Mouse (Mus musculus) embryonic facial prominence, embryonic 15.5 days (tissue): ENCODE results near the gene Gm3033. TPM values are rescaled to one million over a fixed set of nuclear protein-coding genes. Genes with fewer than 3 reads are reported as not detected.
"Not testable (repeated sequence)": the region's sequence is repeated elsewhere in the genome, so short reads cannot be mapped to it uniquely, and the experiment has no call there.

Experiments
- ATAC-seq: fragments of 200-750 bp; cut with Nextera tagmentation; 2 replicates; pipeline ENCODE4 v1.8.0; 2017; ENCODE audit warnings: low read depth, moderate TSS enrichment; ENCODE audit not compliant: insufficient number of reproducible peaks, low FRiP score, low TSS enrichment
- H3K27ac ChIP-seq: fragments of 300-500 bp; sonication (generic); replicated peaks from 2 replicates; pipeline ENCODE4 v1.5.1; 2015; ENCODE audit warnings: mild to moderate bottlenecking, inconsistent platforms
- H3K27me3 ChIP-seq: fragments of 300-500 bp; sonication (generic); 2 replicates; pipeline ENCODE4 v1.6.1; 2015; ENCODE audit warnings: inconsistent platforms
- H3K36me3 ChIP-seq: fragments of 300-500 bp; sonication (generic); 2 replicates; pipeline ENCODE4 v1.6.1; 2015; ENCODE audit warnings: mild to moderate bottlenecking, inconsistent platforms
- H3K4me1 ChIP-seq: fragments of 300-500 bp; sonication (generic); 2 replicates; pipeline ENCODE4 v1.6.1; 2015; ENCODE audit warnings: inconsistent platforms
- H3K4me2 ChIP-seq: fragments of 300-500 bp; sonication (generic); replicated peaks from 2 replicates; pipeline ENCODE4 v1.6.1; 2015; ENCODE audit warnings: mild to moderate bottlenecking, inconsistent platforms
- H3K4me3 ChIP-seq: fragments of 300-500 bp; sonication (generic); replicated peaks from 2 replicates; pipeline ENCODE4 v1.5.1; 2015; ENCODE audit warnings: mild to moderate bottlenecking, inconsistent platforms
- H3K9ac ChIP-seq: fragments of 300-500 bp; sonication (generic); 2 replicates; pipeline ENCODE4 v1.6.1; 2015; ENCODE audit warnings: inconsistent platforms
- H3K9me3 ChIP-seq: fragments of 300-500 bp; sonication (generic); replicated peaks from 2 replicates; pipeline ENCODE4 v1.6.1; 2016; ENCODE audit warnings: inconsistent platforms
- WGBS: fragments of 180-500 bp; shearing (Covaris S2); methylation state at CpG from one replicate; pipeline ENCODE4 v1.1.7; 2015; 5-methylcytosine and 5-hydroxymethylcytosine counted together
- polyA plus RNA-seq: library from polyadenylated mRNA; unstranded; fragments of >200 nt; fragmentation: Nextera tagmentation; extraction: Ambion mirVana; gene quantifications from 2 replicates; pipeline ENCODE4 v1.2.1, GENCODE M21; 2015

Gene Gm3033
- polyA plus RNA-seq = not detected in 2 replicates

- not testable (repeated sequence) for H3K9ac ChIP-seq
Measured at GRCm38 (mm10) chr14:3845945-3846344, at the start of gene Gm3033. Gene Gm3033, plus strand, starts transcription at chr14:3846245.

GRCm38 (mm10) chr14:3809774-3810173 is 36.3 kb upstream of the Gm3033 start, which contains the start of gene Gm3002:
Gene Gm3002, plus strand, starts transcription at chr14:3810074.
- H3K36me3 ChIP-seq, H3K9ac ChIP-seq, H3K27ac ChIP-seq, H3K4me3 ChIP-seq, H3K9me3 ChIP-seq, ATAC-seq, H3K4me1 ChIP-seq, H3K27me3 ChIP-seq, H3K4me2 ChIP-seq: not testable (repeated sequence)
- WGBS = no CpG with 5 or more reads among the region's 31 CpGs

More at GRCm38 (mm10) chr14:3845945-3846344, at the start of gene Gm3033:
- H3K9me3 ChIP-seq, H3K36me3 ChIP-seq, H3K27ac ChIP-seq, H3K4me1 ChIP-seq, ATAC-seq, H3K4me3 ChIP-seq, H3K27me3 ChIP-seq, H3K4me2 ChIP-seq: not testable (repeated sequence)
- WGBS = no CpG with 5 or more reads among the region's 2 CpGs

DNA sequence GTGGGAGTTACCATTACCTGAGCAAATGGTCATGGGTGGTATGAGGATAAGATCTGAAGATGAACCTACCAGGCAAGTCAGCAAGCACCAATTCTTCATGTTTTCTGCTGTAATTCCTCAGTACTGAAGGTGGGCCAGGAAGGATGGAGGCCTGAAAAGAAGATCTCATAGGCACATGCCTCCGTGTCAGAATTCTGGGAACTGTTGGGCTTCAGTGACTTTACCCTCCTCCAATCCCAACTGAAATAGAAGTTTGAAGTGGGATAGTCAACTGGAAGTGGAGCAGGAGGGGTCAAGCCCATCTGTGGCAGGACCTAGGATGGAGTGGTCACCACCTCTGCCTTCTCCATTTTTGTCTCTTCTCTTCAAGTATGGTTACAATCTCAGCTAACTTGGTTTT is 37.8 kb downstream of the Gm3033 start, which contains the start of gene Gm2916:
Gm2916 (plus strand) TSS at position 301 of the 400 bp plus-strand sequence.
- not testable (repeated sequence) for H3K9ac ChIP-seq, H3K4me3 ChIP-seq, H3K9me3 ChIP-seq, H3K36me3 ChIP-seq, H3K4me2 ChIP-seq, H3K4me1 ChIP-seq, H3K27me3 ChIP-seq, H3K27ac ChIP-seq, ATAC-seq
- WGBS = no CpG with 5 or more reads among the region's 1 CpGs

Other genes with a start within 250 kb of the Gm3033 start
- gene Gm3012, start 211.7 kb upstream of the Gm3033 start, polyA plus RNA-seq = not detected in 2 replicates
- 0.56 and 0.57 TPM in 2 replicates for gene Gm3020, start 194.2 kb upstream of the Gm3033 start, polyA plus RNA-seq
- gene Gm3043, start 157.5 kb upstream of the Gm3033 start, polyA plus RNA-seq = not detected in 2 replicates
- gene Gm3002, start 36.2 kb upstream of the Gm3033 start, polyA plus RNA-seq = not detected in 2 replicates
- not detected in 2 replicates for gene Gm2916, start 37.9 kb downstream of the Gm3033 start, polyA plus RNA-seq
- gene Gm3029, start 85.5 kb downstream of the Gm3033 start, polyA plus RNA-seq = not detected in 2 replicates
- not detected in 2 replicates for gene Gm3095, start 117.3 kb downstream of the Gm3033 start, polyA plus RNA-seq
- not detected in 2 replicates for gene Gm3099, start 152.1 kb downstream of the Gm3033 start, polyA plus RNA-seq
- gene Gm5796, start 177.7 kb downstream of the Gm3033 start, polyA plus RNA-seq = not detected in 2 replicates
- not detected in 2 replicates for gene Gm3115, start 237.9 kb downstream of the Gm3033 start, polyA plus RNA-seq